Mouse (Mus musculus) midbrain, postnatal 0 days (tissue): ENCODE measurements around the gene Entpd1. TPM values are rescaled to one million over a fixed set of nuclear protein-coding genes. Genes with fewer than 3 reads are reported as not detected.

ENCODE experiments used
- ATAC-seq: fragments of 200-750 bp; cut with Nextera tagmentation; 2 replicates; pipeline ENCODE4 v1.8.0; 2017; ENCODE audit warnings: moderate number of reproducible peaks, mild to moderate bottlenecking, moderate TSS enrichment, moderate library complexity; ENCODE audit not compliant: low FRiP score
- DNase-seq: peaks from one replicate; pipeline ENCODE4 v3.0.0-alpha.2; 2015; ENCODE audit warnings: low spot score
- H3K27ac ChIP-seq: fragments of 300-500 bp; sonication (generic); 2 replicates; pipeline ENCODE4 v1.5.1; 2014; ENCODE audit warnings: low read depth, mild to moderate bottlenecking, low read length, mixed read lengths
- H3K27me3 ChIP-seq: fragments of 300-500 bp; sonication (generic); 2 replicates; pipeline ENCODE4 v1.6.1; 2014; ENCODE audit warnings: low read length, control low read depth, mixed read lengths; ENCODE audit not compliant: insufficient read depth
- H3K36me3 ChIP-seq: fragments of 300-500 bp; sonication (generic); 2 replicates; pipeline ENCODE4 v1.6.1; 2014; ENCODE audit warnings: low read length, control low read depth, mixed read lengths; ENCODE audit not compliant: insufficient read depth
- H3K4me1 ChIP-seq: fragments of 300-500 bp; sonication (generic); 2 replicates; pipeline ENCODE4 v1.6.1; 2014; ENCODE audit warnings: mild to moderate bottlenecking, control low read depth, antibody characterized with exemption, low read length, mixed read lengths; ENCODE audit not compliant: insufficient read depth
- H3K4me2 ChIP-seq: fragments of 300-500 bp; sonication (generic); 2 replicates; pipeline ENCODE4 v1.6.1; 2014; ENCODE audit warnings: low read depth, mild to moderate bottlenecking, low read length, mixed read lengths; ENCODE audit not compliant: poor library complexity, severe bottlenecking
- H3K4me3 ChIP-seq: fragments of 300-500 bp; sonication (generic); 2 replicates; pipeline ENCODE4 v1.5.1; 2014; ENCODE audit warnings: low read depth, mild to moderate bottlenecking, low read length, moderate library complexity
- H3K9ac ChIP-seq: fragments of 300-500 bp; sonication (generic); replicated peaks from 2 replicates; pipeline ENCODE4 v1.6.1; 2014; ENCODE audit warnings: mild to moderate bottlenecking, low read length, moderate library complexity, mixed read lengths; ENCODE audit not compliant: poor library complexity, severe bottlenecking
- H3K9me3 ChIP-seq: fragments of 300-500 bp; sonication (generic); 2 replicates; pipeline ENCODE4 v1.6.1; 2016; ENCODE audit warnings: low read length, control low read depth
- CTCF ChIP-seq: IDR thresholded peaks from 2 replicates; pipeline ENCODE4 v1.5.1; 2016; ENCODE audit warnings: antibody characterized with exemption, mild to moderate bottlenecking
- WGBS: fragments of 180-500 bp; shearing (Covaris S2); extraction: QIAGEN DNeasy Blood & Tissue Kit; methylation state at CpG from one replicate; pipeline ENCODE4 v1.1.7; 2014; 5-methylcytosine and 5-hydroxymethylcytosine counted together
- polyA plus RNA-seq: library from polyadenylated mRNA; unstranded; fragments of >200 nt; fragmentation: Nextera tagmentation; extraction: Ambion mirVana; gene quantifications from 2 replicates; pipeline ENCODE4 v1.2.1, GENCODE M21; 2015
- total RNA-seq: library from RNA; depleted of rRNA; stranded (reverse); fragments of >200 nt; gene quantifications from 2 replicates; pipeline ENCODE4 v1.2.3, GENCODE M21; 2014

Gene Entpd1
- total and polyA plus RNA-seq, 2 experiments from 2014 or later: 6.9 to 9.6 TPM

DNA sequence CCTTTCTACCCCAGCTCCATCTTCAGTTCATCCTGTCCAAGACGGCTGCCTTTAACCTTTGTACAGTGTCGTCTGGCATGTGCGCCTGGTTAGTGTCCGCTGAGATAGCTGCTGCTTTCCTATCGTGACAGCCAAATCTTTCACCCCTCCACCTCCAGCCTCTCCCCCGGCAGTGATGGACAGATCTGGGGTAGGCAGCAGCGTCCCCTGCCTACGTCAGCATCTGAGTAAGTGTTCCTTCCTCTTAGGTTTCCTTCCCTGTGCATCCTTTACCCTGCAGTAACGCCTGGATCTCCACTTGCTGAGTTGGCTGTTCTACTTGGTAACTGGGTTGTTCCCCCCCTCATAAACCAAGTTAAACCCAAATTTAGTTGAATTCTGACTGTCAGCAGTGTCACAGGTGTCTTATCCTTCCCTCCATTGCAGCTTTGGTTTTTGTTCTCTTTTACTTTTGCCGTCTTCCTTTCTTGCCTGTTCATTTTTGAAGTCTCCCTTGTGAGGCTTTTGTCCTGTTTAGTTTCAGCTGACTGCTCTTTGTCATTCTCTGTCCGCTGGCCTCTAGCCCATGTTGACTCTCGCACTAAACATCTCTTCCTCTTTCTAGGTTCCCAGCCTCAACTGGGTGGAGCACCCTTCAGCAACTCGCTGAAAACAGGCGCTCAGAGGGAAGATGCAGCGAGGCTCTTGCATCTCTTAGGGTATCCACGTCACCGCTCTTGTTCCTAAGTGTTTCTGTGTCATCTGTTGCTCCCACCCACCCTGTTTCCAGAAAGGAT, 66.6 kb downstream of the Entpd1 start:
- DNase-seq (no peak), ATAC-seq (no peak)
- H3K4me2 ChIP-seq: no peak overlapping the region
- no peaks in the 10 kb centered on the region for H3K9me3 ChIP-seq
- no peak overlapping the region for H3K9ac ChIP-seq
- TF ChIP-seq CTCF: no peak
- no peak overlapping the region for H3K27ac ChIP-seq
- H3K4me3 ChIP-seq: no peak overlapping the region
- WGBS: 55% methylated on average over 17 of the region's 17 CpGs
- no peaks in the 10 kb centered on the region for H3K36me3 ChIP-seq
- no peaks in the 10 kb centered on the region for H3K27me3 ChIP-seq
- H3K4me1 ChIP-seq: 0 out of 2 replicates have a peak, but pooled peaks cover 3% of the 10 kb centered on the region

DNA sequence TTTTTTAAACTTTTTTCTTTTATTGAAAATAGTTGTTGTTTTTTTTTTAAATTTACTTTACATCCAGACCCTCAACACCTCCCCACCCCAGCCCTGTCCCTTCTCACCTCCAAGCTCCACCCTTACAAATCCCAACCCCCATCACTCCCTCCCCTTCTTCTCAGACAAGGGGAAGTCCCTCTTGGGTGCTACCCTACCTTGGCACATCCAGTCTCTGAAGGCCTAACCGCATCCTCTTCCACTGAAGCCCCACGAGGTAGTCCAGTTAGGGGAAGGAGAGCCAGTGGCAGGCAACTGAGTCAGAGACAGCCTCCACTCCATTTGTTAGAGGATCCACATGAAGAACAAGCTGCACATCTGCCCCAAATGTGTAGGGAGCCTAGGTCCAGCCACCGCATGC, 67.5 kb downstream of the Entpd1 start:
- TF ChIP-seq CTCF: no peak
- Histone ChIP-seq H3K4me2 (no peak overlapping the region), H3K27ac (no peak overlapping the region), H3K9ac (no peak overlapping the region), H3K27me3 (no peaks in the 10 kb centered on the region), H3K4me1 (0 out of 2 replicates have a peak, but pooled peaks cover 3% of the 10 kb centered on the region), H3K36me3 (no peaks in the 10 kb centered on the region), H3K4me3 (no peak overlapping the region), H3K9me3 (no peaks in the 10 kb centered on the region)
- ATAC-seq (no peak), DNase-seq (no peak)
- WGBS: 98% methylated on average over 3 of the region's 3 CpGs

DNA sequence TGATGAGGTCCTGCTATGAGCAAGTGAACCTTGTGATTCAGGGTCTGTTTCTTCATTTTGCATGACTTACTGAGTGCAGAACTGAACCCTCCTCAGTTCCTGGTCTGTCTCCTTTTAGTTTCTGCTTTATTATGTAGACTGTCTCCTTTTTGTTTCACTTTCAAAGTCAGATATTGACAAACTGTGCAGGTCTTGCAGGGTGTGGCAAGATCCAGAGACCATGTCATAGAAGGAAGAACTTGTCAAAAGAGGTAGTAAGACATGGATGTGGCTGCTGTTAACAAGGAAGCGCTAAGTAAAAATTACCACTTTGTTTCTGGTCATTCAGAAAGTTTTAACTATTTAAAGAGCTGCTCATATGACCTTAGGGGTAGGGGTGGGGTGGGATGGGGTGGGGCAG, 72.0 kb downstream of the Entpd1 start:
- Histone ChIP-seq H3K27me3 (no peaks in the 10 kb centered on the region), H3K9ac (no peak overlapping the region), H3K4me2 (no peak overlapping the region), H3K27ac (no peak overlapping the region), H3K4me1 (no peaks in the 10 kb centered on the region), H3K4me3 (no peak overlapping the region), H3K9me3 (no peaks in the 10 kb centered on the region), H3K36me3 (no peaks in the 10 kb centered on the region)
- 88% methylated on average over 1 of the region's 1 CpGs for WGBS
- ATAC-seq (no peak), DNase-seq (no peak)
- TF ChIP-seq CTCF: no peak

DNA sequence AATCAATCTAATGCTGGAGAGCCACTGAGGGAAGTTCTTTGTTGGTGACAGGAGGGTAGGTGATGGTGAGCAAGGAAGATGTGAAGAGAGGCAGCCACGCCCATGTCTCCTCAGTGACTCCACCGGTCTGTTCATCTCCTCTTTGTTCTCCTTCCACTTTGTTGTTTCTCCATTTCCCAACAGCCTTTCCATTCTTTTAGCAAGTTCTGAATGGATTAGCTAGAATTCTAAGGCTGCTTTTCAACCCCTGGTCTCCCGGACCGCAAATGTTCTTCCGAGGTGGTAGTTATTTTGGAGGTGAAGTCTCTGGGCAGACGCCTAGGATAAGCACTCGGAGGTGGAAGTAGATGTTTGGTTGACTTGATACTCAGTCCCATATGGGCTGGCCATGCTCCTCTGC, 72.4 kb downstream of the Entpd1 start:
- DNase-seq: no peak
- no peaks in the 10 kb centered on the region for H3K4me1 ChIP-seq
- H3K27me3 ChIP-seq: no peaks in the 10 kb centered on the region

DNA sequence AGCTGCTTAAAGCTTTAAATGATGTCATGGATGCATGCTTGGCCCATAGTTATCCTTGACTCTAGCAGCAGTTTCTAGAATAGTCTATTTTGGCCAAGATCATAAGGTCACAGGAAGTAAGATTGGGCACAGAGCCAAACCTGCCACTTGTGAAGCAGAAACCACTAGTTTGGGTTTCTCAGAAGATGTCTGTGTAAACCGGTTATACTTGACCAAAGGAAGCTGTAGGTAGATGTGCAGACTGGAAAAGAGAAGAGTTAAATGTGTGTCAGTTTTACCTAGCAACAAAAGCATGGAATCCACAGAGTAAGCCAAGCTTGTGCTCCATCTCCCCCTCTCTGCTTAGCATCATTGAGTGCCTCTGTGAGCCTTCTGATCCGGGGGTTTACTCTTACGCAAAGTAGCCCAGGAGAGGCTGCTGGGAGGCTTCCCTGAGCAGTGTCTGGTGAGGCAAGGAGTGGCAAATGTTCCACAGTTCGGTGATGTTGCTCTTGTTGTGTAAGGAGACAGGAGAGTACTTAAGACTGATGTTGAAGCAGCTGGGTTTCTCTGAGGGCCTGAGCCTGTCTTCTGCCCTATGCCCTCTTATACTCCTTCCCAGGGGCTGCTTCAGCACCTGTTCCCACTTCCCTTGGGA, 75.2 kb downstream of the Entpd1 start:
- no peaks in the 10 kb centered on the region for H3K4me1 ChIP-seq
- H3K4me3 ChIP-seq: no peak overlapping the region
- H3K4me2 ChIP-seq: no peak overlapping the region
- H3K27me3 ChIP-seq: no peaks in the 10 kb centered on the region
- no peaks in the 10 kb centered on the region for H3K36me3 ChIP-seq
- DNase-seq (no peak), ATAC-seq (no peak)
- no peak overlapping the region for H3K27ac ChIP-seq
- no peaks in the 10 kb centered on the region for H3K9me3 ChIP-seq
- no peak for TF ChIP-seq CTCF
- 79% methylated on average over 4 of the region's 4 CpGs for WGBS
- H3K9ac ChIP-seq: no peak overlapping the region

More for the DNA sequence above, 72.4 kb downstream of the Entpd1 start:
- 90% methylated on average over 7 of the region's 7 CpGs for WGBS
- H3K27ac ChIP-seq: no peak overlapping the region
- no peak overlapping the region for H3K4me3 ChIP-seq
- H3K9ac ChIP-seq: no peak overlapping the region
- H3K9me3 ChIP-seq: no peaks in the 10 kb centered on the region
- H3K36me3 ChIP-seq: no peaks in the 10 kb centered on the region
- no peak for TF ChIP-seq CTCF
- H3K4me2 ChIP-seq: no peak overlapping the region
- no peak for ATAC-seq

DNA sequence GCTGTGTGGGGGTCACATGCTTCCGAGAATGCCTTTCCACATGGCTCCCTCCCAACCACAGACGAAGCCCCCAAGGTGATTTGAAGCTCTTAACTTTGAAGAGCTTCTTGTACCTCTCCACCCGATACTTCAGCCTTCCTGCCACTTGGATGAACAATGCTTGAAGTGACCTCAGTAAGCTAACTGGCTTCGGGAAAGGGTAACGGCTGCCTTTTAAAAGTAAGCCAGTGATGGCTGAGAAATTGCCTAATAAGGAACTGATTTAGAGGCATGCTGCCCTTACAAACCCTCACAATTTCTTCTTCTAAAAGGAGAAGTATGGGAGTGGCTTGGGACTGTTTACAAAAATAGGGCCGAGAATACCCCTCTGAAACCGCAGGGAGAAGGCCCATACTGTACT, 81.0 kb downstream of the Entpd1 start:
- H3K27me3 ChIP-seq: no peaks in the 10 kb centered on the region
- H3K36me3 ChIP-seq: no peaks in the 10 kb centered on the region
- ATAC-seq: no peak
- no peak overlapping the region for H3K4me3 ChIP-seq
- no peak overlapping the region for H3K27ac ChIP-seq
- DNase-seq: no peak
- WGBS: 91% methylated on average over 7 of the region's 7 CpGs
- H3K9me3 ChIP-seq: no peaks in the 10 kb centered on the region
- no peak overlapping the region for H3K9ac ChIP-seq
- no peaks in the 10 kb centered on the region for H3K4me1 ChIP-seq
- no peak for TF ChIP-seq CTCF
- H3K4me2 ChIP-seq: no peak overlapping the region
